Mouse (Mus musculus): ENCODE measurements around the gene Capn11. TPM values are rescaled to one million over a fixed set of nuclear protein-coding genes. Genes with fewer than 3 reads are reported as not detected.

Capn11 gene
- polyA plus RNA-seq, 1 experiment from 2014 or later = 0.91 TPM

GRCm38 (mm10) chr17:45681588-45681987 is 22.5 kb upstream of the Capn11 start:
- no peak for ATAC-seq (ENCODE audit: insufficient number of reproducible peaks, insufficient read depth, low FRiP score, low TSS enrichment)
- H3K36me3 ChIP-seq = peaks cover 15% of the 10 kb centered on the region; the same call in 1 of the 2 replicates
- WGBS = 94% methylated on average over 1 of the region's 1 CpGs
- H3K9ac ChIP-seq = no peak overlapping the region
- no peak overlapping the region for H3K4me3 ChIP-seq
- no peaks in the 10 kb centered on the region for H3K9me3 ChIP-seq
- H3K27me3 ChIP-seq = no peaks in the 10 kb centered on the region
- no peak overlapping the region for H3K4me2 ChIP-seq (replicated peaks)
- H3K4me1 ChIP-seq = peaks cover 21% of the 10 kb centered on the region
- no peak overlapping the region for H3K27ac ChIP-seq

DNA sequence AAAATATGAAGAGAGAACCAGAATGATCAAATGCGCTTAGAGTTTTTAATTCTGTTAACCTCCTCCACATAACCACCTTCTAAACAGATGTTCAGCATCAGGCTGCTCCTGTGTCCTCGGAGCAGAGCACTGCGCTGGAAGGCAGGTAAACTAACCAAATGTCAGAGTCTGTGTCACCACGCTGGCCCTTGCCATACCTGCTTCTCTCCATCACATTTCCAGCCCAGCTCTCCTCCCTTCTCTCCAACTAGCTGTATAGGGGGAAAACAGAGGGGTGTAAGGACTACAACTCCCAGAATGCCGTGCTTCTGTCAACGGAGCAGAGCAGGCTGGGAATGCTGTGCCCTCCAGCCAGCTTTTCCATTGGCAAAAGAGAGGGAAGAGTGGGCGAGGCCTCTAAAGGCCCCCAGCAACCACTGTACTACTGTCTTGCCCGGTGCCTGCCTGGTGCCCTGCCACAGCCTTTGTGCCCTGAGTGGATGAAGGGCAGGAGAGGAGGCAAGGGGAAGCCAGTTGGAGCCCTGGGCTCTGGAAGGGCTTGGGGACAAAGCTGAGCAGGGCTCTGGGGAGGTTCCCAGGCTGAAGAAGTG is 21.4 kb upstream of the Capn11 start:
- Histone ChIP-seq H3K4me1 (peaks cover 21% of the 10 kb centered on the region), H3K36me3 (peaks cover 24% of the 10 kb centered on the region), H3K9me3 (no peaks in the 10 kb centered on the region), H3K4me2 (replicated peaks) (peak overlapping the region; percentile 37), H3K27ac (peak overlapping the region; percentile 62; the same call in 1 of the 2 replicates), H3K9ac (0 out of 2 replicates have a peak overlapping the region, but pooled peaks have one; percentile 19), H3K4me3 (0 out of 2 replicates have a peak overlapping the region, but pooled peaks have one; percentile 6), H3K27me3 (no peaks in the 10 kb centered on the region)
- ATAC-seq (ENCODE audit: insufficient number of reproducible peaks, insufficient read depth, low FRiP score, low TSS enrichment) = peak; percentile 16; the same call in 1 of the 2 replicates
- 49% methylated on average over 8 of the region's 8 CpGs for WGBS

DNA sequence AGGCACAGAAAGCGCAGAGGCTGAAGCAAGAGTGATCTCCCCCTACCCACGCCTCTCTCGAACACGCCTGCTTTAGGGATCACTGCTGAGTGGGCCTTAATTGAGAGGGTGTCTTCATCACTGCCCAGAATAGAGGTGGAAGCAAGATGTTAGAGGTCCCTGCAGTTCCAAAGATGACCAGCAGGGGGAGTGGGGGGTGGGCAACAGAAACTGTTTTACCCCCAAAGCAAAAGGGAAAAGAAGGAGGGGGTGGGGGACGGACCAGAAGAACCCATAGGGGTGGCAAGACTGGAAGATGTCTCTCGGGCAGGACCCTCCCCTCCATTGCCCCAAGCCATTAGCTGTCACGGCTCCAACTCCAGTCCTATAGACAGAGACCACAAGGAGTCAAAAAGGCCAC is 19.0 kb upstream of the Capn11 start:
- H3K27ac ChIP-seq = no peak overlapping the region
- H3K4me2 ChIP-seq (replicated peaks) = no peak overlapping the region
- peaks cover 10% of the 10 kb centered on the region for H3K4me1 ChIP-seq
- no peak for ATAC-seq (ENCODE audit: insufficient number of reproducible peaks, insufficient read depth, low FRiP score, low TSS enrichment)
- 49% methylated on average over 7 of the region's 7 CpGs for WGBS
- H3K9ac ChIP-seq = no peak overlapping the region
- peaks cover 45% of the 10 kb centered on the region for H3K36me3 ChIP-seq
- H3K27me3 ChIP-seq = no peaks in the 10 kb centered on the region
- no peaks in the 10 kb centered on the region for H3K9me3 ChIP-seq
- H3K4me3 ChIP-seq = no peak overlapping the region

DNA sequence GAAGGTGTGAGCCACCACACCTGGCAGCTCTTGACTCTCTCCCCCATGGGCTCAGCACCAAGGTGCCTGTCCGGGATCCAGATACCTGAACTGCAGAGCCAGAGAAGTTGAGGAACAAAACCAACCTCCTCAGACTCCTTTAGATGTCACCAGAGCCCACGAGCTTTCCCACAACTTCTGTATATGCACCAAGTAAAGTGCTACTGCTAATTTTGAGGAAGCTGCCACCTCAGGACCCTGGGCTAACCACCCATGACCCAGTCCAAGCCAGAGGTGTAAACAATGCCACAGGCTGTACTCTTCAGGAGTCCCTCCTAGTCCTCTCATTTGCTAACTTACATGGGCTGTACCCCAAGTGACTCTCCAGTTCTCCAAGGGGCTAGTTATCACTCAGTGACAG is 13.5 kb upstream of the Capn11 start:
- Histone ChIP-seq H3K27me3 (no peaks in the 10 kb centered on the region), H3K4me1 (no peaks in the 10 kb centered on the region), H3K4me2 (replicated peaks) (no peak overlapping the region), H3K4me3 (no peak overlapping the region), H3K9me3 (no peaks in the 10 kb centered on the region), H3K27ac (no peak overlapping the region), H3K9ac (no peak overlapping the region), H3K36me3 (peaks cover 83% of the 10 kb centered on the region)
- no peak for ATAC-seq (ENCODE audit: insufficient number of reproducible peaks, insufficient read depth, low FRiP score, low TSS enrichment)
- 93% methylated on average over 2 of the region's 2 CpGs for WGBS

GRCm38 (mm10) chr17:45671821-45672220 is 12.7 kb upstream of the Capn11 start:
- Histone ChIP-seq H3K4me1 (no peaks in the 10 kb centered on the region), H3K4me3 (no peak overlapping the region), H3K27ac (no peak overlapping the region), H3K9ac (no peak overlapping the region), H3K27me3 (no peaks in the 10 kb centered on the region), H3K4me2 (replicated peaks) (no peak overlapping the region), H3K9me3 (no peaks in the 10 kb centered on the region), H3K36me3 (peaks cover 86% of the 10 kb centered on the region)
- no peak for ATAC-seq (ENCODE audit: insufficient number of reproducible peaks, insufficient read depth, low FRiP score, low TSS enrichment)
- WGBS = 93% methylated on average over 1 of the region's 1 CpGs

- peaks cover 83% of the 10 kb centered on the region for H3K36me3 ChIP-seq
Observed at GRCm38 (mm10) chr17:45667986-45668385, 8.9 kb upstream of the Capn11 start.

GRCm38 (mm10) chr17:45667481-45667880 is 8.4 kb upstream of the Capn11 start:
- H3K27me3 ChIP-seq = no peaks in the 10 kb centered on the region
- 86% methylated on average over 10 of the region's 10 CpGs for WGBS
- H3K4me3 ChIP-seq = no peak overlapping the region
- H3K9me3 ChIP-seq = no peaks in the 10 kb centered on the region
- no peak overlapping the region for H3K9ac ChIP-seq
- peaks cover 83% of the 10 kb centered on the region for H3K36me3 ChIP-seq
- H3K27ac ChIP-seq = no peak overlapping the region
- H3K4me1 ChIP-seq = 0 out of 2 replicates have a peak, but pooled peaks cover 3% of the 10 kb centered on the region
- no peak for ATAC-seq (ENCODE audit: insufficient number of reproducible peaks, insufficient read depth, low FRiP score, low TSS enrichment)
- no peak overlapping the region for H3K4me2 ChIP-seq (replicated peaks)

More at GRCm38 (mm10) chr17:45667986-45668385, 8.9 kb upstream of the Capn11 start:
- 86% methylated on average over 10 of the region's 10 CpGs for WGBS
- Histone ChIP-seq H3K4me2 (replicated peaks) (no peak overlapping the region), H3K9ac (no peak overlapping the region), H3K27me3 (no peaks in the 10 kb centered on the region), H3K4me1 (0 out of 2 replicates have a peak, but pooled peaks cover 3% of the 10 kb centered on the region), H3K27ac (no peak overlapping the region), H3K4me3 (no peak overlapping the region), H3K9me3 (no peaks in the 10 kb centered on the region)
- no peak for ATAC-seq (ENCODE audit: insufficient number of reproducible peaks, insufficient read depth, low FRiP score, low TSS enrichment)

GRCm38 (mm10) chr17:45666091-45666490 is 7.0 kb upstream of the Capn11 start:
- Histone ChIP-seq H3K27me3 (no peaks in the 10 kb centered on the region), H3K4me1 (0 out of 2 replicates have a peak, but pooled peaks cover 3% of the 10 kb centered on the region), H3K9ac (no peak overlapping the region), H3K27ac (no peak overlapping the region), H3K36me3 (peaks cover 82% of the 10 kb centered on the region), H3K4me2 (replicated peaks) (no peak overlapping the region), H3K4me3 (no peak overlapping the region), H3K9me3 (no peaks in the 10 kb centered on the region)
- ATAC-seq (ENCODE audit: insufficient number of reproducible peaks, insufficient read depth, low FRiP score, low TSS enrichment) = no peak
- WGBS = 73% methylated on average over 11 of the region's 11 CpGs

GRCm38 (mm10) chr17:45664608-45665007 is 5.5 kb upstream of the Capn11 start:
- ATAC-seq (ENCODE audit: insufficient number of reproducible peaks, insufficient read depth, low FRiP score, low TSS enrichment) = no peak
- Histone ChIP-seq H3K4me2 (replicated peaks) (no peak overlapping the region), H3K9me3 (no peaks in the 10 kb centered on the region), H3K4me3 (no peak overlapping the region), H3K27me3 (no peaks in the 10 kb centered on the region), H3K9ac (no peak overlapping the region), H3K36me3 (peaks cover 75% of the 10 kb centered on the region), H3K4me1 (0 out of 2 replicates have a peak, but pooled peaks cover 3% of the 10 kb centered on the region), H3K27ac (no peak overlapping the region)
- WGBS = 90% methylated on average over 13 of the region's 13 CpGs

DNA sequence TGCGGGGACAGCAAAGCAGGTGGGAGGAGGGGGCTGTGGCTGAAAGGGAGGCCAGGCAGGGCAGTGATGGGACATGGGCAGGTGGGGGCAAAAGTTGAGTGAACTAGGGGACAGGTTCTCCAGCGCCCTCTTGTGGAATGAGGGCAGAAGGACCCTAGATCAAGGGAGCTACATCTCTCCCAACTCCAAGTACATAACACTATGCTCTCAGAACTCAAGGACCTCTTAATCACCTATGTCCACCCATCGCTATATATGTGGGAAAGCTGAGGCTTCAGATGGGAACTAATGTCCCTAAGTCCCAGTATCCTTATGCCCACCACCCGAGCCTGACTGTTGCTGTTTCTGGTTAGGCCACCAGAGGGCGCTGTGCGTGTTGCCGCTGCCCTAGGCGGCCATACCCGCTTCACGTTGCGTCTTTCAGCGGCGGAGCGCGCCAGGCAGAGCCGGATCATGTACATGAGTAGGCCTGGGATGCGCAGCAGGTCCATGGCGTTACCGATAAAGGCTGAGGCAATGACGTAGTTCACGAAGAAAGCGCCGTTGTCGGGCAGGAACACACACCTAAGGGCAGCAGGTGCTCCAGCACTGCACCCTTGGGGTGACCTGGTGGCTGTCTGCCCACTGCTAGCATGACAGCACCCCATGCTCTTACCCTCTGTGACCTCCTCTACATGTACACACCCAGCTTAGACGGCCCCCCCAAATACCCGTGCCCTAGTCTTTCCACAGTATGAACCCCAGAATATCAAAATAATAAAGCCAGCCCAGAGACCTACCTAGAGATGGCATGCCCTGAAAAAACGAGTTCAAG is 4.2 kb upstream of the Capn11 start:
- no peaks in the 10 kb centered on the region for H3K27me3 ChIP-seq
- H3K9me3 ChIP-seq = no peaks in the 10 kb centered on the region
- 0 out of 2 replicates have a peak, but pooled peaks cover 3% of the 10 kb centered on the region for H3K4me1 ChIP-seq
- WGBS = 27% methylated on average over 27 of the region's 27 CpGs
- H3K4me2 ChIP-seq (replicated peaks) = peak overlapping the region; percentile 34; the same call in 1 of the 2 replicates
- no peak overlapping the region; the same call in 1 of the 2 replicates for H3K9ac ChIP-seq
- H3K27ac ChIP-seq = no peak overlapping the region
- H3K36me3 ChIP-seq = peaks cover 69% of the 10 kb centered on the region
- 0 out of 2 replicates have a peak, but pooled peaks have one; percentile 35 for ATAC-seq (ENCODE audit: insufficient number of reproducible peaks, insufficient read depth, low FRiP score, low TSS enrichment)
- no peak overlapping the region for H3K4me3 ChIP-seq

DNA sequence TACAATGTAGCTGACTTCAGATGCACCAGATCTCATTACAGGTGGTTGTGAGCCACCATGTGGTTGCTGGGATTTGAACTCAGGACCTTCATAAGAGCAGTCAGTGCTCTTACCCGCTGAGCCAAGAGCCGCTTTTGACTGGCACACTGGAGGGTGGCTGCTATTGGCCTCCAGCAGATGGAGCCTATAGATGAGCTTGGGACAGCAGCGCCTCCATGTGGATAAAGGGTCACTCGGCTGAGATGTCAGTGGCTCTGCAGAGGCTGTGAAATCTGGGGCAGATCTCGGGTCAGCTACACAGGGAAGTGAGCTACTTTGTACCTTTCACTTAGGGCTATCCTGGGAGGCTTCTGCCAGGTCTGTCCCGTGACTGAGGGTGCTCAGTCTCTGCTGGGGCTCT is 3.3 kb downstream of the Capn11 start:
- H3K27me3 ChIP-seq = no peaks in the 10 kb centered on the region

DNA sequence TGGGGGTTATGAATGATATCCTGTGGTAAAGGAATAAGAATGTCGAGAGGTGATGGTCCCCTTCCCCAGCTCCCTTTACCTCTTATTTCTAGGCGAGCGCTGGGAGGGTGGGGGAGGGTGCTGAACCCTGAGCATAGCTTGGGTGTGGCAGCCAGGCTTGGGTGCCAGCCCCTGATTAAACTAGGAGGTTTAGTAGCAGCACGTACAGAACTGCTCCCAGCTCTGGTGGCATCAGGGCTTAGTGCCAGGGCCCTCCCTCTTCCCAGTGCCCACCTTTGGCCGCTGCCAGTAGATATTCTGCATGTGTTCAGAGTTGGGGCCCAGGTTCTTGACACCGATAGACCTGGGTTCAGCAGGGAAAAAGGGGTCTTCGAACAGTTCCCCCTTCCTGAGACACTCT is 5.9 kb downstream of the Capn11 start:
- no peaks in the 10 kb centered on the region for H3K9me3 ChIP-seq
- WGBS = 75% methylated on average over 7 of the region's 7 CpGs
- H3K9ac ChIP-seq = no peak overlapping the region
- no peak overlapping the region for H3K27ac ChIP-seq
- no peaks in the 10 kb centered on the region for H3K27me3 ChIP-seq
- H3K4me3 ChIP-seq = no peak overlapping the region
- no peaks in the 10 kb centered on the region for H3K4me1 ChIP-seq
- H3K4me2 ChIP-seq (replicated peaks) = no peak overlapping the region
- ATAC-seq (ENCODE audit: insufficient number of reproducible peaks, insufficient read depth, low FRiP score, low TSS enrichment) = no peak
- H3K36me3 ChIP-seq = no peaks in the 10 kb centered on the region

More for the DNA sequence above, 3.3 kb downstream of the Capn11 start:
- ATAC-seq (ENCODE audit: insufficient number of reproducible peaks, insufficient read depth, low FRiP score, low TSS enrichment) = no peak
- no peak overlapping the region for H3K4me2 ChIP-seq (replicated peaks)
- no peak overlapping the region for H3K9ac ChIP-seq
- H3K36me3 ChIP-seq = peaks cover 5% of the 10 kb centered on the region; the same call in 1 of the 2 replicates
- no peak overlapping the region for H3K27ac ChIP-seq
- no peaks in the 10 kb centered on the region for H3K9me3 ChIP-seq
- H3K4me1 ChIP-seq = no peaks in the 10 kb centered on the region
- 26% methylated on average over 6 of the region's 6 CpGs for WGBS
- no peak overlapping the region for H3K4me3 ChIP-seq

All from embryonic facial prominence, embryonic 12.5 days (tissue).